Mouse (Mus musculus): ENCODE data around the gene Cldn7. TPM values are rescaled to one million over a fixed set of nuclear protein-coding genes. Genes with fewer than 3 reads are reported as not detected.

Cldn7 gene
- polyA plus RNA-seq, 1 experiment: not detected

GRCm38 (mm10) chr11:69998567-69999491 is 34.2 kb downstream of the Cldn7 start:
- Histone ChIP-seq H3K4me2 (ENCODE audit: low read depth) (no peak overlapping the region), H3ac (ENCODE audit: control insufficient read depth, insufficient read length) (no peak overlapping the region), H3K27me3 (ENCODE audit: control insufficient read depth, insufficient read depth, insufficient read length) (no peaks in the 10 kb centered on the region), H3K4me3 (no peak overlapping the region), H3K36me3 (ENCODE audit: control insufficient read depth, insufficient read depth) (peaks cover 32% of the 10 kb centered on the region), H3K79me2 (ENCODE audit: control insufficient read depth, insufficient read depth) (peaks cover 65% of the 10 kb centered on the region)
- TF ChIP-seq POLR2AphosphoS2 (IDR thresholded peaks at IDR 0.05; ENCODE audit: insufficient read length, low read depth) (no peak), MYOG (IDR thresholded peaks at IDR 0.05; ENCODE audit: control insufficient read depth in 1 of 3, insufficient read depth in 1 of 3, insufficient read length in 2 of 3, low read depth in 2 of 3) (no peak), TCF3 (IDR thresholded peaks at IDR 0.05; ENCODE audit: insufficient read length, low read depth) (no peak), TCF12 (IDR thresholded peaks at IDR 0.05; ENCODE audit: insufficient read depth, poor library complexity, severe bottlenecking) (no peak), MYOD1 (IDR thresholded peaks at IDR 0.05; ENCODE audit: control insufficient read depth in 1 of 3, insufficient read length in 2 of 3, low read depth in 2 of 3) (no peak), MAX (IDR thresholded peaks at IDR 0.05; ENCODE audit: low read depth) (no peak), REST (IDR thresholded peaks at IDR 0.05; ENCODE audit: insufficient read depth, insufficient read length) (no peak), CEBPB (IDR thresholded peaks at IDR 0.05; ENCODE audit: insufficient read depth, poor library complexity, severe bottlenecking) (no peak), POLR2A (IDR thresholded peaks at IDR 0.05; ENCODE audit: insufficient read length, low read depth) (no peak)

DNA sequence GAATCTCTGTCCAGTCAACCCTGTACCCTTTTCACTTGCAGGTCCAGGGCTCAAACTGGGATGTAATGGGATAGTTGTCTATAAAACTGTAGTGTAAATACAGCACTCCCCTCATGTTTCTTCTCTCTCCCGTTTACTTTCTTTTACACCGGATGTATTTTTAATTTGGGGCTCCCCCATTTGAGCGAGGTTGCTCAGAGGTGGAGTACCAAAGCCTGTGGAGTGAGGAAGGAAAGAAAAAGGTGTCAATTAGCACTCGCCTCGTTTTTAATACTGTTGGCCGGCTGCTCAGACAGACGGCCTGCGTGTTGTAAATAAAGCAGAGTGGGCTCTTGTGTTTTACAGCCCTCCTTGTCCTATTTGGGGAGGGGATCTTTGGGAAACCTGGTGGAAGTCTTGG is 35.1 kb downstream of the Cldn7 start:
- TF ChIP-seq POLR2A (IDR thresholded peaks at IDR 0.05; ENCODE audit: insufficient read length, low read depth) (no peak), MAX (IDR thresholded peaks at IDR 0.05; ENCODE audit: low read depth) (no peak), CEBPB (IDR thresholded peaks at IDR 0.05; ENCODE audit: insufficient read depth, poor library complexity, severe bottlenecking) (no peak), SRF (IDR thresholded peaks at IDR 0.05; ENCODE audit: control insufficient read depth, insufficient read length, low read depth) (no peak), TCF3 (IDR thresholded peaks at IDR 0.05; ENCODE audit: insufficient read length, low read depth) (no peak), TCF12 (IDR thresholded peaks at IDR 0.05; ENCODE audit: insufficient read depth, poor library complexity, severe bottlenecking) (no peak)
- H3K4me3 ChIP-seq: peak overlapping the region; percentile 72
- no peaks in the 10 kb centered on the region for H3K27me3 ChIP-seq (ENCODE audit: control insufficient read depth, insufficient read depth, insufficient read length)
- H3K4me2 ChIP-seq (ENCODE audit: low read depth): peak overlapping the region; percentile 38
- peaks cover 64% of the 10 kb centered on the region for H3K79me2 ChIP-seq (ENCODE audit: control insufficient read depth, insufficient read depth)
- H3K36me3 ChIP-seq (ENCODE audit: control insufficient read depth, insufficient read depth): peaks cover 24% of the 10 kb centered on the region
- no peak overlapping the region for H3ac ChIP-seq (ENCODE audit: control insufficient read depth, insufficient read length)

- Histone ChIP-seq H3K27me3 (ENCODE audit: control insufficient read depth, insufficient read depth, insufficient read length) (no peaks in the 10 kb centered on the region), H3K4me2 (ENCODE audit: low read depth) (peak within 1 kb of the TSS; percentile 95), H3ac (ENCODE audit: control insufficient read depth, insufficient read length) (peak within 1 kb of the TSS; percentile 49), H3K79me2 (ENCODE audit: control insufficient read depth, insufficient read depth) (peaks cover 61% of the 10 kb centered on the region), H3K4me3 (peak within 1 kb of the TSS; percentile 72), H3K36me3 (ENCODE audit: control insufficient read depth, insufficient read depth) (peaks cover 25% of the 10 kb centered on the region)
- TF ChIP-seq MAX (IDR thresholded peaks at IDR 0.05; ENCODE audit: low read depth) (peak; percentile 30), TCF3 (IDR thresholded peaks at IDR 0.05; ENCODE audit: insufficient read length, low read depth) (no peak), SRF (IDR thresholded peaks at IDR 0.05; ENCODE audit: control insufficient read depth, insufficient read length, low read depth) (peak; percentile 74), CEBPB (IDR thresholded peaks at IDR 0.05; ENCODE audit: insufficient read depth, poor library complexity, severe bottlenecking) (0 out of 2 replicates have a peak, but pooled peaks have one; percentile 4), POLR2AphosphoS2 (IDR thresholded peaks at IDR 0.05; ENCODE audit: insufficient read length, low read depth) (peak; percentile 100), E2F4 (IDR thresholded peaks at IDR 0.05; ENCODE audit: insufficient read depth) (no peak), MYOD1 (IDR thresholded peaks at IDR 0.05; ENCODE audit: control insufficient read depth in 1 of 3, insufficient read length in 2 of 3, low read depth in 2 of 3) (peak in 1 of 3 experiments; percentile 18), TCF12 (IDR thresholded peaks at IDR 0.05; ENCODE audit: insufficient read depth, poor library complexity, severe bottlenecking) (no peak), MYOG (IDR thresholded peaks at IDR 0.05; ENCODE audit: control insufficient read depth in 1 of 3, insufficient read depth in 1 of 3, insufficient read length in 2 of 3, low read depth in 2 of 3) (peak in 1 of 3 experiments; percentile 61), REST (IDR thresholded peaks at IDR 0.05; ENCODE audit: insufficient read depth, insufficient read length) (no peak), POLR2A (IDR thresholded peaks at IDR 0.05; ENCODE audit: insufficient read length, low read depth) (peak; percentile 99), USF1 (IDR thresholded peaks at IDR 0.05; ENCODE audit: low read depth) (peak; percentile 99)
Measured at GRCm38 (mm10) chr11:70000396-70000898, 35.9 kb downstream of the Cldn7 start, which contains the start of gene Dvl2. Gene Dvl2 (plus strand): TSS chr11:70000595.

- peak overlapping the region; percentile 95 for H3K4me2 ChIP-seq (ENCODE audit: low read depth)
- TF ChIP-seq MYOD1 (IDR thresholded peaks at IDR 0.05; ENCODE audit: control insufficient read depth in 1 of 3, insufficient read length in 2 of 3, low read depth in 2 of 3): no peak
- TF ChIP-seq USF1 (IDR thresholded peaks at IDR 0.05; ENCODE audit: low read depth): no peak
- no peak for TF ChIP-seq TCF12 (IDR thresholded peaks at IDR 0.05; ENCODE audit: insufficient read depth, poor library complexity, severe bottlenecking)
- TF ChIP-seq TCF3 (IDR thresholded peaks at IDR 0.05; ENCODE audit: insufficient read length, low read depth): no peak
- TF ChIP-seq CEBPB (IDR thresholded peaks at IDR 0.05; ENCODE audit: insufficient read depth, poor library complexity, severe bottlenecking): no peak
- TF ChIP-seq MAX (IDR thresholded peaks at IDR 0.05; ENCODE audit: low read depth): no peak
- TF ChIP-seq REST (IDR thresholded peaks at IDR 0.05; ENCODE audit: insufficient read depth, insufficient read length): no peak
- TF ChIP-seq SRF (IDR thresholded peaks at IDR 0.05; ENCODE audit: control insufficient read depth, insufficient read length, low read depth): no peak
- no peak for TF ChIP-seq E2F4 (IDR thresholded peaks at IDR 0.05; ENCODE audit: insufficient read depth)
- no peak for TF ChIP-seq MYOG (IDR thresholded peaks at IDR 0.05; ENCODE audit: control insufficient read depth in 1 of 3, insufficient read depth in 1 of 3, insufficient read length in 2 of 3, low read depth in 2 of 3)
- no peak for TF ChIP-seq POLR2AphosphoS2 (IDR thresholded peaks at IDR 0.05; ENCODE audit: insufficient read length, low read depth)
- TF ChIP-seq POLR2A (IDR thresholded peaks at IDR 0.05; ENCODE audit: insufficient read length, low read depth): no peak
- H3K4me3 ChIP-seq: peak overlapping the region; percentile 72
- peaks cover 55% of the 10 kb centered on the region for H3K79me2 ChIP-seq (ENCODE audit: control insufficient read depth, insufficient read depth)
- H3K27me3 ChIP-seq (ENCODE audit: control insufficient read depth, insufficient read depth, insufficient read length): no peaks in the 10 kb centered on the region
- H3K36me3 ChIP-seq (ENCODE audit: control insufficient read depth, insufficient read depth): peaks cover 29% of the 10 kb centered on the region
- peak overlapping the region; percentile 49 for H3ac ChIP-seq (ENCODE audit: control insufficient read depth, insufficient read length)
Measured at GRCm38 (mm10) chr11:70001159-70001558, 36.6 kb downstream of the Cldn7 start.
